Mouse (Mus musculus) embryonic fibroblast, embryonic 13.5 days (primary cell): ENCODE measurements around the gene Faxc.

Experiments
- CTCF ChIP-seq: IDR thresholded peaks from 2 replicates; pipeline ENCODE4 v1.5.1; 2011; ENCODE audit warnings: mild to moderate bottlenecking, control low read depth, low read length, moderate library complexity, borderline replicate concordance; ENCODE audit not compliant: insufficient read depth
- POLR2A ChIP-seq: IDR thresholded peaks from 2 replicates; pipeline ENCODE4 v1.6.1; 2011; ENCODE audit warnings: low read depth, mild to moderate bottlenecking, control low read depth, low read length, moderate library complexity

- TF ChIP-seq POLR2A, result no peak
- TF ChIP-seq CTCF, result no peak
Measured at GRCm38 (mm10) chr4:21951444-21951843, 20.3 kb downstream of the Faxc start.
